Mouse (Mus musculus): ENCODE measurements around the gene Epn2. TPM values are rescaled to one million over a fixed set of nuclear protein-coding genes. Genes with fewer than 3 reads are reported as not detected.

Gene Epn2
- polyA plus RNA-seq, 1 experiment: 9.3 TPM

DNA sequence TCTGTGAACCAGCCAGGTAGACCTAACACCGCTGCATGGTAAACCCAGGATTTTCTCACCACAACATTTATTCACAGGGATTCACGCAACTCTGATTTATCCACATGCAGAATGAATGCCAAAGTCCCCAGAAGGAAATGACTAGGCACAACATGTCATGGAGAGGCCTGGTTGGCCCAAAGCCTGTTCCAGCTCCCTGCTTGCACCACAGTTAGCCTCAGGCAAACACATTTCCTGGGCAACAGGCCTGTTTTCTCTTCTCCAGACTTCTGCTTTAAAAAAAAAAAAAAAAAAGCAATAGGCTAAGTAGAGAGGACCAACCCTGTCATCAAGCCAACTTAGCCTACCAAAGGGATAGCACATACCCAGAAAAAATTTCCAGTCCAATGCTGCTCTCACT is 14.9 kb downstream of the Epn2 start:
- WGBS: 62% methylated on average over 2 of the region's 2 CpGs
- no peaks in the 10 kb centered on the region for H3K27me3 ChIP-seq (ENCODE audit: control insufficient read depth, insufficient read depth, low read length)
- no peak for TF ChIP-seq POLR2A (IDR thresholded peaks at IDR 0.05; ENCODE audit: low read depth, low read length)
- no peak for TF ChIP-seq CTCF (IDR thresholded peaks at IDR 0.05; ENCODE audit: extremely low read depth, insufficient read depth, insufficient read length, insufficient replicate concordance)
- H3K27ac ChIP-seq (ENCODE audit: insufficient read depth, low read length): no peak overlapping the region
- H3K4me1 ChIP-seq (ENCODE audit: control insufficient read depth, insufficient read depth, insufficient read length): peaks cover 2% of the 10 kb centered on the region; the same call in 1 of the 2 replicates
- DNase-seq (ENCODE audit: low read depth in 1 of 2, low spot score in 2 of 2): no peak
- no peaks in the 10 kb centered on the region for H3K36me3 ChIP-seq (ENCODE audit: control insufficient read depth, insufficient read depth, low read length)
- no peak overlapping the region for H3K4me3 ChIP-seq (ENCODE audit: extremely low read depth, insufficient read depth, insufficient read length)

DNA sequence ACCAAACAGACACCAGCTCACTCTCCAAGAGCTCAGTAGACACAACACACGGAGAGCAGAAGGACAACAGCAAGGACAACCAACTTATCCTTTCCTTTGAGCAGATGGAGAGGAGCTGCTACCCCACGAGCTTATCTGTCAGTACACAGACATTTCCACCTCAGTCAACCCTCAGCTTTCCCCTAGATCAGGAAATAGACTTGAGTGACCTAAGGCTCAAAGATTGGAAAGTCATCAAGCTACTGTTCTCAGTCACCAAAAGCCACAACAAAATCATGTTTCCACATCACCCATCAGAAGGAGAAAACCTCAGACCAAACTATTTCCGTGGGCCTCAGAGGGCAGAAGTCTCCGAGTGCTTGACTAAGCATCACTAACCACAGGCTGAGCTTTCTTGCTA is 15.5 kb downstream of the Epn2 start:
- Histone ChIP-seq H3K4me3 (ENCODE audit: extremely low read depth, insufficient read depth, insufficient read length) (no peak overlapping the region), H3K27me3 (ENCODE audit: control insufficient read depth, insufficient read depth, low read length) (no peaks in the 10 kb centered on the region), H3K4me1 (ENCODE audit: control insufficient read depth, insufficient read depth, insufficient read length) (peaks cover 2% of the 10 kb centered on the region; the same call in 1 of the 2 replicates), H3K36me3 (ENCODE audit: control insufficient read depth, insufficient read depth, low read length) (no peaks in the 10 kb centered on the region), H3K27ac (ENCODE audit: insufficient read depth, low read length) (no peak overlapping the region)
- 5% methylated on average over 4 of the region's 4 CpGs for WGBS
- DNase-seq (ENCODE audit: low read depth in 1 of 2, low spot score in 2 of 2): no peak
- TF ChIP-seq POLR2A (IDR thresholded peaks at IDR 0.05; ENCODE audit: low read depth, low read length) (no peak), CTCF (IDR thresholded peaks at IDR 0.05; ENCODE audit: extremely low read depth, insufficient read depth, insufficient read length, insufficient replicate concordance) (no peak)

DNA sequence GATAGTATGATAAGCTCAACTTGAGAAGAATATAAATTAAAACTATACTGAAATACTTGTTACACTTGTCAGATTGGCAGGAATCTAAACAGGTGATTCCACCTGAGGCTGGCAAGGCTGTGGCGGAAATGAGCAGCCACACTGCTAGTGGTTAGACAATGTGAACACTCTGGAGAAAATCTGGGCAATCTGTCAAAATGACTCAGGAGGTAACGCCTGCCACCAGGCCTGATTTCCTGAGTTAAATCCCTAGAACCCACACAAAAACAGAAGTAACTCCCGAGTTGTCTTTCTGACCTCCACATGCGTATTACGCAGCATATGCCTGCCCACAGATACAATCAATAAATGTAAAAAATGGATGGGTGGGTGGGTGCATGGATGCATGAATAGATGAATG is 17.1 kb downstream of the Epn2 start:
- no peak for DNase-seq (ENCODE audit: low read depth in 1 of 2, low spot score in 2 of 2)
- WGBS: 9% methylated on average over 5 of the region's 5 CpGs
- H3K36me3 ChIP-seq (ENCODE audit: control insufficient read depth, insufficient read depth, low read length): no peaks in the 10 kb centered on the region
- H3K27me3 ChIP-seq (ENCODE audit: control insufficient read depth, insufficient read depth, low read length): no peaks in the 10 kb centered on the region
- H3K4me1 ChIP-seq (ENCODE audit: control insufficient read depth, insufficient read depth, insufficient read length): peaks cover 2% of the 10 kb centered on the region; the same call in 1 of the 2 replicates
- no peak overlapping the region for H3K4me3 ChIP-seq (ENCODE audit: extremely low read depth, insufficient read depth, insufficient read length)
- no peak overlapping the region for H3K27ac ChIP-seq (ENCODE audit: insufficient read depth, low read length)
- TF ChIP-seq POLR2A (IDR thresholded peaks at IDR 0.05; ENCODE audit: low read depth, low read length) (no peak), CTCF (IDR thresholded peaks at IDR 0.05; ENCODE audit: extremely low read depth, insufficient read depth, insufficient read length, insufficient replicate concordance) (no peak)

DNA sequence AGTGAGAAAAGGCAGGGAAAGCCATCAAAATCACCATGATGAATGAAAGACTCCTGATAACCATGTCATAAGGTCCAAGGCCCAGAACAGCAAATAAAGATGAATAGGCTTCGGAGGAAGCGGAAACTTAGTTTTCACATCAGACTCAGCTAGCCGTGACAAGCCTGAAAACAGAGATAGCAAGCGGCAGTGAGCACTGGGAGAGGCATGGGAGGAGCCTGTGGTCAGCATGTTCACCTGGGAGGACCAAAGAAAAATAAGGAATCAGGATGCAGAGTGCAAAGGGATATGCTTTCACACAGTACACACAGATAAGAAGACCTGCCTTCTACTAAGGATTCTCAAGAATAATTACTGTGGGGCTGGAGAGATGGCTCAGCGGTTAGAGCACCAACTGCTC is 19.9 kb downstream of the Epn2 start:
- DNase-seq (ENCODE audit: low read depth in 1 of 2, low spot score in 2 of 2): no peak
- Histone ChIP-seq H3K36me3 (ENCODE audit: control insufficient read depth, insufficient read depth, low read length) (no peaks in the 10 kb centered on the region), H3K4me1 (ENCODE audit: control insufficient read depth, insufficient read depth, insufficient read length) (peaks cover 2% of the 10 kb centered on the region; the same call in 1 of the 2 replicates), H3K4me3 (ENCODE audit: extremely low read depth, insufficient read depth, insufficient read length) (no peak overlapping the region), H3K27ac (ENCODE audit: insufficient read depth, low read length) (no peak overlapping the region), H3K27me3 (ENCODE audit: control insufficient read depth, insufficient read depth, low read length) (no peaks in the 10 kb centered on the region)
- TF ChIP-seq CTCF (IDR thresholded peaks at IDR 0.05; ENCODE audit: extremely low read depth, insufficient read depth, insufficient read length, insufficient replicate concordance) (no peak), POLR2A (IDR thresholded peaks at IDR 0.05; ENCODE audit: low read depth, low read length) (no peak)
- WGBS: 80% methylated on average over 5 of the region's 5 CpGs

DNA sequence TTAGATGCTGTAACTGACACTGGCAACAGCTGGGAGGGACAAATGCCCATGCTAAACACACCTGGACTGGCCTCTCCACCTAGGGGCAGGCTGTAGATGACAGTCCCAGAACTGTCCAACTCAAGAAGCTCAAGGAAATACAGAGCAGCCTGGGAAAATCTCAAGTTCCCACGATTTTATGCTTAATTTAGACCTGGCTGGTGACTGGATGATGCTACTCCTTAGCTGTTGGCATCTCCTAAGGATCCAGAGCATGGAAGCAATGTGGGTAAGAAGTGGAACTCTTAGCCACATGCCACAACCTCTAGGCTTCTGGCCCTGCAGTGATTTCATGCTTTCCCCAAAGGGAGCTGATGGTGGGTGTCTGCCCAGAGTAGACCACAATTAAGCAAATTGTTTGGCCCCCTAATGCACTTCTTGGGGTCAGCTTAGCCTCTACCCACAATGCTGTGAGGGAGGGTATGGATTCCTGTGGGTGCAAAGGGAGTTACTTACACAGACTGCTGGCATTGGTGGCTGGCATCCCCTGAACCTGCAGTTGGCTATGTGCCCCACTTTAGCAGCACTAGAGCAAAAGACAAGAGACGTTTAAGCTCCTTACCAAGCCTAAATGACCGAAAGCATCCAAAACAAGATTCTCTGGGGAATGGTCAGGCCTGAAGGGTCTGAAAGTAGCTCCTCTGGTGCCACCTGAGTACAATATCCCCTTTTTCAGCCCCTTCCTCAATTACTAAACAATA is 26.3 kb downstream of the Epn2 start:
- TF ChIP-seq POLR2A (IDR thresholded peaks at IDR 0.05; ENCODE audit: low read depth, low read length) (no peak), CTCF (IDR thresholded peaks at IDR 0.05; ENCODE audit: extremely low read depth, insufficient read depth, insufficient read length, insufficient replicate concordance) (no peak)
- WGBS: 69% methylated on average over 3 of the region's 3 CpGs
- no peak for DNase-seq (ENCODE audit: low read depth in 1 of 2, low spot score in 2 of 2)
- Histone ChIP-seq H3K27me3 (ENCODE audit: control insufficient read depth, insufficient read depth, low read length) (peaks cover 2% of the 10 kb centered on the region; the same call in 1 of the 2 replicates), H3K4me3 (ENCODE audit: extremely low read depth, insufficient read depth, insufficient read length) (no peak overlapping the region), H3K27ac (ENCODE audit: insufficient read depth, low read length) (no peak overlapping the region), H3K36me3 (ENCODE audit: control insufficient read depth, insufficient read depth, low read length) (no peaks in the 10 kb centered on the region), H3K4me1 (ENCODE audit: control insufficient read depth, insufficient read depth, insufficient read length) (no peaks in the 10 kb centered on the region; the same call in 1 of the 2 replicates)

DNA sequence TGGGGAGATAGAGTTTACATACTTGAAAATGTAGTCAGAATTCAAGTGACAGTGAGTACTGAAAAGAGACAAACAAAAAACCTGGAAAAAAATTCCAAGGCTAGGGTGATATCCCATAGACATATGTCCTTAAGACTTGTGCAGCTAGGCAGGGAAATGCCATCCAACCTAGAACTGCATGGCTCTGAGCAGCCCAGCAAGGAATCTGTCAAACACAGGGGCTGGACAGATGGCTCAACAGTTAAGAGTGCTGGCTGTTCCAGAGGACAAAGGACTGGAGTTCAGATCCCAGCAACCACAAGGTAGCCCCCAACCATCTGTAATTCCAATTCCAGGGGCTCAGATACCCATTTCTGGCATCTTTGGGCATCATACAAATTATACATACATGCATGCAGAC is 28.9 kb downstream of the Epn2 start:
- Histone ChIP-seq H3K27me3 (ENCODE audit: control insufficient read depth, insufficient read depth, low read length) (peaks cover 2% of the 10 kb centered on the region; the same call in 1 of the 2 replicates), H3K4me1 (ENCODE audit: control insufficient read depth, insufficient read depth, insufficient read length) (no peaks in the 10 kb centered on the region; the same call in 1 of the 2 replicates), H3K4me3 (ENCODE audit: extremely low read depth, insufficient read depth, insufficient read length) (no peak overlapping the region), H3K27ac (ENCODE audit: insufficient read depth, low read length) (no peak overlapping the region), H3K36me3 (ENCODE audit: control insufficient read depth, insufficient read depth, low read length) (no peaks in the 10 kb centered on the region)
- TF ChIP-seq CTCF (IDR thresholded peaks at IDR 0.05; ENCODE audit: extremely low read depth, insufficient read depth, insufficient read length, insufficient replicate concordance) (no peak), POLR2A (IDR thresholded peaks at IDR 0.05; ENCODE audit: low read depth, low read length) (no peak)
- DNase-seq (ENCODE audit: low read depth in 1 of 2, low spot score in 2 of 2): no peak

DNA sequence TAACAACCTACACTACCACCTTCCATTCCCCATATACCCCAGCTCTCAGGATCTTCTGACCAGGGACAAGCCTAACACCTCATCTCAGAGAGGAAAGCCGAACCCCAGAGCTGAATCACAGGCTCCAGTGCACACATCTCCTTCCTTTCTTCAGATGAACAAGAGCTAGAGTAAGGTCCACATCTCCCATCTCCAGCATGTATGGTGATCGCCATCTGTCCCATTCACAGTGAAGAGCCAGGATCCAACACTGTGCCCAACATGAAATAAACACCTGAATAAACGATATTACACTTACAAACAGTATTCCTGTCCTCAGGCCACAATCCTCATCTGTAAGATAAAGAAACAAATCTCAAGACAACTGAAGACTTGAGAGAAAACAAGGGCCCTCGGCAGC is 31.8 kb downstream of the Epn2 start:
- TF ChIP-seq CTCF (IDR thresholded peaks at IDR 0.05; ENCODE audit: extremely low read depth, insufficient read depth, insufficient read length, insufficient replicate concordance) (no peak), POLR2A (IDR thresholded peaks at IDR 0.05; ENCODE audit: low read depth, low read length) (no peak)
- Histone ChIP-seq H3K36me3 (ENCODE audit: control insufficient read depth, insufficient read depth, low read length) (no peaks in the 10 kb centered on the region), H3K4me1 (ENCODE audit: control insufficient read depth, insufficient read depth, insufficient read length) (no peaks in the 10 kb centered on the region; the same call in 1 of the 2 replicates), H3K27ac (ENCODE audit: insufficient read depth, low read length) (no peak overlapping the region), H3K27me3 (ENCODE audit: control insufficient read depth, insufficient read depth, low read length) (peaks cover 2% of the 10 kb centered on the region; the same call in 1 of the 2 replicates), H3K4me3 (ENCODE audit: extremely low read depth, insufficient read depth, insufficient read length) (no peak overlapping the region)
- DNase-seq (ENCODE audit: low read depth in 1 of 2, low spot score in 2 of 2): no peak
- whole genome bisulfite sequencing: 85% methylated on average over 4 of the region's 4 CpGs
